Mouse (Mus musculus) T-helper 1 cell (primary cell): ENCODE measurements at regions not wholly inside any gene's neighbourhood (a gene's known extent, or its start where the extent isn't known, plus 50 kb on each side); places are given as distances from the start of the nearest gene placed in this dataset.

Source experiments
- in situ Hi-C: fragments of 300-600 bp; cut with MboI, MseI; formaldehyde crosslinking; loops from one replicate; pipeline ENCODE4 v1.15.1; 2025; ENCODE audit warnings: high pct_unique_total_duplicates

- in situ Hi-C loops: no loop called here
Measured at GRCm38 (mm10) chr19:27022917-27023316, 137.2 kb downstream of the Gm815 start.

GRCm38 (mm10) chr19:27028834-27029233 lies 143.2 kb downstream of the Gm815 start:
- in situ Hi-C loops: no loop called here

- in situ Hi-C loops: no loop called here
Measured at GRCm38 (mm10) chr19:27031030-27031700, 145.5 kb downstream of the Gm815 start.

GRCm38 (mm10) chr19:27032621-27033020 lies 146.9 kb downstream of the Gm815 start:
- in situ Hi-C loops: no loop called here

- in situ Hi-C loops: no loop called here
Measured at GRCm38 (mm10) chr19:27038298-27038697, 152.6 kb downstream of the Gm815 start.

GRCm38 (mm10) chr19:27040321-27041025 lies 154.8 kb downstream of the Gm815 start:
- in situ Hi-C loops: no loop called here

- in situ Hi-C loops: no loop called here
Measured at GRCm38 (mm10) chr19:27066449-27067181, 149.7 kb upstream of the Vldlr start.

GRCm38 (mm10) chr19:27073281-27073680 lies 143.0 kb upstream of the Vldlr start:
- in situ Hi-C loops: no loop called here

GRCm38 (mm10) chr19:27075019-27075418 lies 141.3 kb upstream of the Vldlr start:
- in situ Hi-C loops: no loop called here

GRCm38 (mm10) chr19:27076920-27077512 lies 139.3 kb upstream of the Vldlr start:
- in situ Hi-C loops: no loop called here

GRCm38 (mm10) chr19:27087344-27087743 lies 128.9 kb upstream of the Vldlr start:
- in situ Hi-C loops: no loop called here

GRCm38 (mm10) chr19:27087833-27088232 lies 128.5 kb upstream of the Vldlr start:
- in situ Hi-C loops: no loop called here

GRCm38 (mm10) chr19:27089099-27089498 lies 127.2 kb upstream of the Vldlr start:
- in situ Hi-C loops: no loop called here

GRCm38 (mm10) chr19:27091603-27092002 lies 124.7 kb upstream of the Vldlr start:
- in situ Hi-C loops: no loop called here

GRCm38 (mm10) chr19:27094777-27095478 lies 121.4 kb upstream of the Vldlr start:
- in situ Hi-C loops: no loop called here

GRCm38 (mm10) chr19:27099921-27100320 lies 116.4 kb upstream of the Vldlr start:
- in situ Hi-C loops: loop anchor here (10.0 kb wide), 1 partner anchor 585 kb away; no protein-coding TSS in a partner anchor

- in situ Hi-C loops: loop anchor here (10.0 kb wide), 1 partner anchor 274 kb away; no protein-coding TSS in a partner anchor
Measured at GRCm38 (mm10) chr19:27110437-27110836, 105.8 kb upstream of the Vldlr start.

GRCm38 (mm10) chr19:27120876-27121275 lies 95.4 kb upstream of the Vldlr start:
- in situ Hi-C loops: no loop called here

- in situ Hi-C loops: no loop called here
Measured at GRCm38 (mm10) chr19:27122348-27122747, 93.9 kb upstream of the Vldlr start.

- in situ Hi-C loops: no loop called here
Measured at GRCm38 (mm10) chr19:27123334-27123733, 93.0 kb upstream of the Vldlr start.

- in situ Hi-C loops: no loop called here
Measured at GRCm38 (mm10) chr19:27123806-27124469, 92.3 kb upstream of the Vldlr start.
